Mouse (Mus musculus) small intestine, adult 2 months (tissue): ENCODE results near the gene F2rl3. TPM values are rescaled to one million over a fixed set of nuclear protein-coding genes. Genes with fewer than 3 reads are reported as not detected.
A peak's percentile ranks its signal among the peaks of the same experiment; 100 is the strongest.

Experiments
- H3K27ac ChIP-seq: fragments of 200-500 bp; 2 replicates; pipeline ENCODE4 v1.5.1; 2012; ENCODE audit warnings: low read depth, low read length, control low read depth, inconsistent platforms; ENCODE audit not compliant: insufficient read depth
- H3K27me3 ChIP-seq: fragments of 200-500 bp; 2 replicates; pipeline ENCODE4 v1.6.1; 2012; ENCODE audit warnings: mild to moderate bottlenecking, moderate library complexity, low read length, inconsistent platforms; ENCODE audit not compliant: control insufficient read depth, insufficient read depth
- H3K36me3 ChIP-seq: fragments of 200-500 bp; 2 replicates; pipeline ENCODE4 v1.6.1; 2012; ENCODE audit warnings: mild to moderate bottlenecking, low read length, control low read depth, inconsistent platforms; ENCODE audit not compliant: control insufficient read depth, insufficient read depth
- H3K4me1 ChIP-seq: fragments of 200-500 bp; 2 replicates; pipeline ENCODE4 v1.6.1; 2012; ENCODE audit warnings: low read length, inconsistent platforms, mixed read lengths; ENCODE audit not compliant: control insufficient read depth, insufficient read depth, insufficient read length
- H3K4me3 ChIP-seq: fragments of 200-500 bp; 2 replicates; pipeline ENCODE4 v1.5.1; 2012; ENCODE audit warnings: low read depth, mild to moderate bottlenecking, control low read depth, inconsistent platforms, low read length, moderate library complexity
- CTCF ChIP-seq: fragments of 200-500 bp; IDR thresholded peaks from 2 replicates; pipeline ENCODE4 v1.5.1; 2012; ENCODE audit warnings: low read depth, mild to moderate bottlenecking, control low read depth, inconsistent platforms, low read length, moderate library complexity, mixed read lengths; ENCODE audit not compliant: insufficient replicate concordance, insufficient read length; ENCODE audit errors: extremely low read depth
- POLR2A ChIP-seq: fragments of 200-500 bp; IDR thresholded peaks from 2 replicates; pipeline ENCODE4 v1.6.1; 2012; ENCODE audit warnings: low read depth, mild to moderate bottlenecking, control low read depth, inconsistent platforms, low read length, moderate library complexity
- WGBS: fragments of 180-500 bp; shearing (Covaris S2); methylation state at CpG from one replicate; pipeline ENCODE4 v1.1.7; 2018; 5-methylcytosine and 5-hydroxymethylcytosine counted together
- polyA plus RNA-seq: library from polyadenylated mRNA; depleted of rRNA; stranded (reverse); fragments of >200 nt; gene quantifications from 2 replicates; pipeline ENCODE4 v1.2.3, GENCODE M21; 2012; rRNA removed

The F2rl3 gene
- 6.3 and 10.6 TPM in 2 replicates for polyA plus RNA-seq

- Histone ChIP-seq H3K4me1 (no peaks in the 10 kb centered on the region; the same call in 1 of the 2 replicates), H3K27ac (peak within 1 kb of the TSS; percentile 42), H3K36me3 (peaks cover 9% of the 10 kb centered on the region), H3K27me3 (no peaks in the 10 kb centered on the region), H3K4me3 (peak within 1 kb of the TSS; percentile 45)
- 66% methylated on average over 7 of the region's 7 CpGs for whole genome bisulfite sequencing
- TF ChIP-seq CTCF (no peak), POLR2A (no peak)
These were observed at the start of gene F2rl3 for GRCm38 (mm10) chr8:72761322-72762051. TSS of gene F2rl3 (plus strand) at chr8:72761880.

DNA sequence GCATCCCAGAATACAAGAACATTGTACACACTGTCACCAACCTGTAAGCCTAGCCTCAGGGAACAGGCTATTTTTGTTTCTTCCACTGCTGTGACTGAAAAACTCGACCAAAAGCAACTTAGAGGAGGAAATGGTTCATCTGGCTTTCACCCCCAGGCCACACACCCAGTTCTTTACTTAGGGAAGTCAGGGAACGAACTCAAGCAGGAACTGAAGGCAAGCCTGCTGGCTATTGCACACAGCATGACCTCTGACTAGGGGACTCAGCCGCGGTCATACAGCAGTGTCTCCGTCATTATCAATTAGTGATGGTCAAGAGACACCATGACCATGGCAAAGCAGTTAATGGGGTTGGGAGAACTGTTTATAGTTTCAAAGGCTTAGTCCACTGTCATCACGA lies 49.1 kb upstream of the F2rl3 start:
- 62% methylated on average over 6 of the region's 6 CpGs for WGBS
- Histone ChIP-seq H3K27me3 (no peaks in the 10 kb centered on the region), H3K4me3 (no peak overlapping the region), H3K4me1 (no peaks in the 10 kb centered on the region), H3K36me3 (no peaks in the 10 kb centered on the region), H3K27ac (no peak overlapping the region)
- TF ChIP-seq POLR2A (no peak), CTCF (no peak)

- no peak overlapping the region for H3K4me3 ChIP-seq
- no peaks in the 10 kb centered on the region for H3K27me3 ChIP-seq
- TF ChIP-seq POLR2A (no peak), CTCF (no peak)
- no peaks in the 10 kb centered on the region for H3K4me1 ChIP-seq
- no peak overlapping the region for H3K27ac ChIP-seq
- H3K36me3 ChIP-seq: no peaks in the 10 kb centered on the region
- 77% methylated on average over 5 of the region's 5 CpGs for WGBS
These were observed 45.1 kb upstream of the F2rl3 start for GRCm38 (mm10) chr8:72716594-72716993.

DNA sequence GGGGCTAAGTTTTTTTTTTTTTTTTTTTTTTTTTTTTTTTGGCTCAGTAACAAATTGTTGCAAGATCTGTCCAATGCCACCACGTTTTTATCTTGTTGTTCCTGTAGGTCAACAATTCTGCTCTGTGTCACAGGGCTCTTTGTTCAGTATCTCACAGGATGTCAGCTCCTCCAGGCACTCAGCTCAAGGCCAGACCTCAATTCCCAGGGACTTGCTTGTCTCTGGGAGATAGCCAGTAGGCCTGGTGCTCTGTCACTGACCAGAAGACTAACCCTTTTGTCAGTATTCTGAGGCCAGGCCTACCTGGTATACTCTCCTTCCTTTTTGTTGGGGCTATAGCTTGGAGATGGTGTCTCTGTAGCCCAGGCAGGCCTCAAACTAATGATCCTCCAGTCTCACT lies 41.1 kb upstream of the F2rl3 start:
- Histone ChIP-seq H3K4me3 (no peak overlapping the region), H3K36me3 (peaks cover 4% of the 10 kb centered on the region; the same call in 1 of the 2 replicates), H3K4me1 (peaks cover 5% of the 10 kb centered on the region; the same call in 1 of the 2 replicates), H3K27ac (no peak overlapping the region), H3K27me3 (no peaks in the 10 kb centered on the region)
- 13% methylated on average over 1 of the region's 1 CpGs for WGBS
- TF ChIP-seq CTCF (no peak), POLR2A (no peak)

DNA sequence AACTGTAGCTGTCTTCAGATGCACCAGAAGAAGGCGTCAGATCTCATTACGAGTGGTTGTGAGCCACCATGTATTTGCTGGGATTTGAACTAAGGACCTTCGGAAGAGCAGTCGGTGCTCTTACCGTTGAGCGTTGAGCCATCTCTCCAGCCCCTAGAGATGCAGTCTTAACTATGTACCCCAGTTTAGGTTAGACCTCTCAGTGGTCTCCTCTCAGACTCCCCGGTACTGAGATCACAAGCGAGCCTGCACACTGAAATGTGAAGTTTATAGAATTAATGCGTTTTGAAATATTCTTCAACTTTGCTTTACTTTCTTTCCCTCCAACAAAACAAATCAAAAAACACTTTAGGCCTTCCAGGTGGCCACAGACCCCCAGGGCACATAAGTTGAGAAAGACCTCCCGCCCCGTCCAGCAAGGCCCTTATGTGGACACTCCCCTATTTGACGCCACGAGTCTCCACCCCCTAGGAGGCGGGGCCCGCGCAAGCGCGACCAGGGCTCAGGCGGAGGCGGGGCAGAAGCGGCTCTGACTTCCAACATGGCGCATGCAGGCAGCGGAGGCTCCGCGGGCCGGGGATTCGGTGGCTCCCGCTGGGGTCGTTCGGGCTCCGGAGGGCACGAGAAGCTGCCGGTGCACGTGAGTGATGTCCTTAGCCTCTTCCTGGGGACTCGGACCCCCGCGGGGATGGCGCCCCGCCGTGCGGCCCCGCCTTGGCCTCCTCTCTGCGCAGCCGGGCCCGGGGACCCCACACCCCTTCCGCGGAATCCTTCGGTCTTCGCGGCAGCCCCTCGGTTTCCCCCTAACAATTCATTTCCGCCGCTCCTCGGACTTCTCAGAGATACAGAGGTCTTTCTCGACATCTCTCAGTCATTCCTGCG lies 38.7 kb upstream of the F2rl3 start, which contains the start of gene Sin3b:
Sin3b (plus strand) TSS at position 517 of the 882 bp plus-strand sequence.
- Histone ChIP-seq H3K4me1 (peaks cover 5% of the 10 kb centered on the region; the same call in 1 of the 2 replicates), H3K36me3 (peaks cover 27% of the 10 kb centered on the region), H3K27ac (no peak within 1 kb of the TSS), H3K27me3 (no peaks in the 10 kb centered on the region), H3K4me3 (peak within 1 kb of the TSS; percentile 100)
- TF ChIP-seq POLR2A: peak; percentile 90
- 0 out of 2 replicates have a peak, but pooled peaks have one; percentile 3 for TF ChIP-seq CTCF
- WGBS: 14% methylated on average over 56 of the region's 56 CpGs

DNA sequence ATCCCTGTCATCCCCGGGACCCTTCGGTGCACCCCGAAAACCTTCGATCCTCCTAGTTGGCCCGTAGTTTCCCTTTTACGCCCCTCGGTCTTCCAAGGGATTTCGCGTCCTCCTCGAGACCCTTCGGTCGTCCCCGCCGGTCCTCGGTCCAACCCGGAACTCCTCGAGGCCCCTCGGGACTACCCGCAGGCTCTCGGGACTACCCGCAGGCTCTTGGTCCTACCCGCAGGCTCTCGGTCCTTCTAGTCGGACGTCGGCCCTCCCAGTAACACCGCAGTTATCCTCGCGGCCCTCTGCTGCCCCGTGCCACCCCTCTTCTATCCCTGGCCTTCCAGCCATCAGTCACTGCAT lies 38.1 kb upstream of the F2rl3 start:
- no peak for TF ChIP-seq POLR2A
- TF ChIP-seq CTCF: no peak
- WGBS: under 1% methylated on average over 30 of the region's 30 CpGs
- Histone ChIP-seq H3K4me3 (peak overlapping the region; percentile 100), H3K4me1 (peaks cover 5% of the 10 kb centered on the region; the same call in 1 of the 2 replicates), H3K27me3 (no peaks in the 10 kb centered on the region), H3K27ac (no peak overlapping the region), H3K36me3 (peaks cover 32% of the 10 kb centered on the region)

- Histone ChIP-seq H3K27ac (no peak overlapping the region), H3K27me3 (no peaks in the 10 kb centered on the region), H3K4me3 (no peak overlapping the region), H3K36me3 (peaks cover 76% of the 10 kb centered on the region), H3K4me1 (peaks cover 5% of the 10 kb centered on the region; the same call in 1 of the 2 replicates)
- no peak for TF ChIP-seq POLR2A
- no peak for TF ChIP-seq CTCF
- WGBS: 93% methylated on average over 1 of the region's 1 CpGs
These were observed 33.0 kb upstream of the F2rl3 start for GRCm38 (mm10) chr8:72728636-72729035.
